Mouse (Mus musculus) right cerebral cortex, postnatal 36 days (tissue): ENCODE results near the gene Erc2.

Source experiments
- DNase-seq, 2 experiments: peaks; one replicate each; pipeline ENCODE4 v3.0.0; 2022; ENCODE audit warnings: low spot score in 2 of 2, mixed read lengths in 1 of 2

Gene Erc2

DNA sequence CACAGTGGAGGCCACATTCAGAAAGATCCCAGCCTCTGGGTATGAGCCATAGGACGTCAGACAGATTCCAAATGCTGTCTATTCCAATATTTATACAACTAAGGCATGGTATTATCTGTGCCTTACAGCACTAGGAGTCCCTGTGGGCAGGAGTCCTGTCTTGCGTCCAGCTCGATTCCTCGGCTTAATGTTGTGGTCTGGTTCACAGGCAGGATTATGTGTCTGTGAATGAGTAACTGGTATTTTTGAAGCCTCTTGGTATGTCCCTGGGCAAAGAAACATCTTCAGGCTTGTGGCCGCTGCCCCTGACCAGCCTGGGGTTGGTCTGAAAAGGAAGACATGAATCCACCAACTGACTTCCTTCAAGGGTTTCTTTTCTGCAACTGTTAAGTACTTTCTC lies 153.1 kb downstream of the Erc2 start:
- DNase-seq, result no peak

DNA sequence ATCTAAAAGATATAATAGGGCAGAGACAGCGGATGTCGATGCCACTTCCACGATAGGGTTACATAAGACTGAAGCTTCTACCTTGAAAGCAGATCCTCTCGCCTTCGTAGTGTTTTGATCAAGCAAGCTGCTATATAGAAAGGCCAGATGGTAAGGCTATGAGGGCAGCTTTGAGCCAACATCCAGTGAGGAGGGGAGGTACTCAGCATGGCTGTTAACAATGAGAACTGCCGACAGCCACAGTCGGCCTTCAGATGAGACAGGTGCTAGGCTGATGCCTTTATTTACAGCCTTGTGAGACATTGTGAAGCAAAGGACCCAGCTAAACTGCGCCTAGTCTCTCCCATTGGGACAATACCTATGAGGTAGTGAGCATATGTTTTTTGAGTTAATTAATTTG lies 156.3 kb downstream of the Erc2 start:
- DNase-seq, result no peak

DNA sequence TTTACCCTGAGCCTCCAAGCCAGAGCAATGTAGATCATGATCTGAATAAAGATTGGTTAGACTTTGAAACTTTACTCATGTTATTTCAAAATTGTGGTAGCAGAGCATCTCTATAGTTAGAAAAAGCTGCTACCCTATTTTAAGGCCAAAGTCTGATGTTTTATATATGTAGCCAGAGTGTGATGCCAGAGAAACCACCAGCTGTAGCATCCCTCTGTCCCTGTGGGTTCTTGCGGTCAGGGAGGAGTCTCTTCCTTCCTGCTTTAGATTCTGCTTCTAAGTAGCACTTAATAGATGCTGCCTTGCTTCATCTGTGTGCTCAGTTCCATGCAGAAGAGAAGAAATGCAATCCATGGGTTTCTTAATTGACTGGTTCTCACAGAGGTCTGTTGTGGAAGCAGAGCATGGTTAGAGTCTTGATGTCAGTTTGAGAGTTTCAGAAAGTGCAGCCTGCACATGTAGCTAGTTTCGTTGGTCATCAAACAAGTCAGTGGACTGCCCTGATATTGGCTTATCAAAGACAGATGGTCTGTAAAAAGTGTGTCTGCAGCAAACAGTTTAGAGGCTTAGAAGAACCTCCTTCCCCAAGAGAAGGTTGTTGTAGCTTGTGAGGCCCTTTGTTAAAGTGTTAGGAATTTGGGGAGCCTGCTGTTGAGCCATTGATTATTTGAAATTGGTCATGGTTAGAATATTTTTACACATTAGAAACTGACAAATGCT lies 156.9 kb downstream of the Erc2 start:
- no peak for DNase-seq

DNA sequence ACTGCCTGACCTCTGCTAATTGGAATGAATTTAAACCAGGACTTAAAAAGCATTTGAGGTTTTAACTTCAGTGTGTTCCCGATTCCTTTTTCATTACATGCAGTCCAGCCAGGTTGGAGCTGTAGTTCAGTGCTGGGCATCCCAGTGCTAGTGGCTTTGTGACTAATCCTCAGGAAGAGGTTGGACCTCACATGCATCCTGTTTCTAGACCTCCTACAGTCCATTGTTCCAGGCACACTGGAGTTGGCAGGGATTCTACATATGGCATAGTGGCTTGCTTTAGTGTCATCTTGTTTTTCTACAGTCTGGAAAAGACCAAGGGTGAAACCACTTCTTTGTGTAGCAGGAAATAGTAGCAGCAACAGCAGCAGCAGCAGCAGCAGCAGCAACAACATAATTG lies 159.0 kb downstream of the Erc2 start:
- DNase-seq, result no peak

DNA sequence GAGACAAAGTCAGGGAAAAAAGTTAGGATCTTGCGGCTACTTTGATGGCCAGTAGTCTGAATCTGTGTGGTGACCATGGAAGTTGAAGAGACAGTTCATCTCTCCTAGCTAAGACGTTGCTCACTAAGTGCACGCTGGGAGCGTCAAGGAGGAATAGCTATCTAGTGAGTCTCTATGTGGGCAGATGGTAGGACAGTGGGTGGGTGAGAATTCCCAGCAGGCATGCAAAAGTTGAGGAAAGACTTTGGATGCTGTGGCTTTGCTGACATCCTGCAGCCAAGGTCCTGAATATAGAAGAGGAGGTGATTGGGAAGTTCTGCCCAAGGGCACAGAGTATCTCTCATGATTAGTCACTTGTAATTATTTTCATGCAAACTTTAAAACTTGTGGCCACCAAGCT lies 162.6 kb downstream of the Erc2 start:
- DNase-seq, result no peak

DNA sequence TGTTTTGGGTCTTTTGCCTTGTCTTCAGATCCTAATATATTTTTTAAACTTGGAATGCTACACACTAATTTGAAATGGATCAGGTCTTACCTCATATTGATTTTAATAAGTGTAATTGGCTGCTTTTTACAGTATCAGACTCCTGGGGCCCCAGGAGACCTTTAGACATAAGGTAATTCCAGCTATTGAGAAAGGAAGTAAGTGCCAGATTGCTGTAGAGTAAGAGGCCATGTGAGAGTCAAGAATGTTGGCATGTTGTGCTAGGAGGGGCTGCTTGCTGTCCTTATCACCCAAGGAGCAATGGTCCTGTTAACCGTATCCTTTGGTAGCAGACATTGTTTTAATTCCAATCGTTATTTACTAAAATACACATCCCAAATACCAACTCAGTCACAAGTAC lies 163.3 kb downstream of the Erc2 start:
- DNase-seq, result no peak

DNA sequence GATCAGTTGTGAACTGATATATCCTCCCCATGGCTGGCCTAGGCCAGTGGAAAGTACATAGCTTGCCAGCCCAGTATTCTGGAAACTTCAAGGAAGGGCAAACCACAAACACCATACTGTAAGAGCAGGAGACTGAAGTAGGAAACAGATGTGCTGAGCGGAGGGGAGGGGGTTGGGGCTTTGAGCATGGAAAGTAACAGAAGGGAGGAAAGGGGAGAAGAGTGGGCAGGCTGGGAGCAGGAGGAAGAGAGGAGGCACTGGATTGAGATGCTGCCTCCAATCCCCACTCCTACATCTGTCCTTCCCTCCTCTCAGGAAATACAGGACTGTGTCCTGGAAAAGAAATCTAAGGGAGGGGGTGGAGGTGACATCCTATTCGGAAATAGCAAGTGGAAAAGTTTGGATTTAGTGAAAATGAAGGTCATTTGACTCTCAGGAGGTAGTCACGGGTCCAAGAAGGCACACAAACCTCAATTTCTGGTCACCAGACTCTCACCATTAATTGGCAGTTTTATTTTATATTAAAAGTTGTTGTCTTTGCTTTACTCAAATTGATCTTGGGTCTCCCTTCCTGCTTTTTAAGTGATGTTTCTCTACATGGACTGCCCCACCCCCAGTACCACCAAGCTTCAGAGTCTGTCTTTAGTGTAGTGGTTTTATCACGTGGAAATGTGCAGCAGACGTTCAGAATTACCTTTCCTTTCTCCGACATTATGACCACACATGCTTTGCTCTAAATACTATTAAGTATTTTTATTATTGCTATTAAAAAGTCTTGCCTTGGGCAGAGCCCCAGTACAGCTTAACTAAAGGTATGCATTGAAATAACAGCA lies 167.1 kb downstream of the Erc2 start:
- no peak for DNase-seq

DNA sequence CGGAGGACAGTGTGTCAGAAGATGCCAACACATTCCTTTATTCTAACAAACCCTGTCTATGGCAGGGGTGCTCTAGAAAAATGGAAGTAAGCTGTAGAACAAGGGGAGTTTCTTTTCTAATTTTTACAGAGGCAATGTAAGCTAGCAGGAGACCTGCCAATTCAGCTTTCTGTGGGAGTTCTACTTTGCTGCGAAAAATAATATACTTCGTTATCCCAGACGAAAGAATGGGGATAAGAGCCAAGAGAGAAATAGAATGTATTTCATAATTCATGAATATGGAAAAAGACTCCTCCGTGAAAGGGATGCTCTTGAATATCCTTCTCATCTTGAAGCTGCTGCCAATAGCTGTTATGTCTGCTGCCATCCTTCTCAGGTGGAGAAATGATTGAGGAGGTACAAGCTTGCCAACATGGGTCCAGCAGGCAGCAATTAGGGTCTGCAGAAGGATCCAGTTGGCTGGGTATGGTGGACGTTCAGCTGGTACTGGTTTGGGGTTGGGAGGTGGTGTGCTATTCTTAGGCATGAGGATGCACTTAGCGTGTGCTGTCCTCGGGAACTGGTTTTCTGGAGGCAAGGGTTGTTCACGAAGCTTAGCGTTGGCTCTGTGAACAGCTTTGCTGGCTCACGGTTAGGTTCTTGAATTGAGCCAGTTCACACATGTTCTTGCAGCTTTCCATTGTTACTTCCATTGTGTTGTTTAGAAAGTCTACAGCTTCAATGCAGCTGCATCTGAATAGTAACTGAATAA lies 176.1 kb downstream of the Erc2 start:
- peak; percentile 43 to 50 for DNase-seq

DNA sequence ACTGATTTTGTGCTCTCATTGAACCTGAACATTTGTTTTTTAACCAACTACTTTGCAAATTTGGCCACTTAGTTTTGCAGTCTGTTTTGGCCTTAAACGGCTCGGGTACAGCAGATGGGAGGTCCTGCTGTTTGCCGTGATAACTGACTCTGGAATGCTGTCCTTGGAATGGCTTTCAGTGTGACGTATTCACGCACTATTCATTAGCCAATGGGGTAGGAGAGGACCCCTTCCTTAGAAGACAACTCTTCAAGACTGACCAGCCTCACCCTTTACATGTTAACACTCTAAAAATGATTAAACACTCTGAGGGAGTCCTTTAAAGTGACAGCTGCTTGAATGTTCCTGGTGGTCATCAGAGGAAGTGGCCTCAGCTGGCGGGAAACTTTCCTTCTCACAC lies 178.5 kb downstream of the Erc2 start:
- DNase-seq, result no peak

DNA sequence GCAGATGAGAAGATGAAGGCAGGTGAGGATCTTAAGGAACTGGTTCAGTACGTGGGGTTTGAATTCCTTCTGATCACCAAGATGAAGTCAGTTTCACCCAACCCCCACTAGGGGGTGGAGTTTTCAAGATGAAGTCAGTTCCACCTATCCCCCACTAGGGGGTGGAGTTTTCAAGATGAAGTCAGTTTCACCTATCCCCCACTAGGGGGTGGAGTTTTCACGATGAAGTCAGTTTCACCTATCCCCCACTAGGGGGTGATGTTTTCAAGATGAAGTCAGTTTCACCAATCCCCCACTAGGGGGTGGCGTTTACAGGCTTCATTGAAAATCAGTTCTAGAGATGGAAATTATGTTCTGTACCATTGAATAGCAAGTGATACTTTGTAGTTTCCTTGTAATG lies 181.7 kb downstream of the Erc2 start:
- no peak for DNase-seq

DNA sequence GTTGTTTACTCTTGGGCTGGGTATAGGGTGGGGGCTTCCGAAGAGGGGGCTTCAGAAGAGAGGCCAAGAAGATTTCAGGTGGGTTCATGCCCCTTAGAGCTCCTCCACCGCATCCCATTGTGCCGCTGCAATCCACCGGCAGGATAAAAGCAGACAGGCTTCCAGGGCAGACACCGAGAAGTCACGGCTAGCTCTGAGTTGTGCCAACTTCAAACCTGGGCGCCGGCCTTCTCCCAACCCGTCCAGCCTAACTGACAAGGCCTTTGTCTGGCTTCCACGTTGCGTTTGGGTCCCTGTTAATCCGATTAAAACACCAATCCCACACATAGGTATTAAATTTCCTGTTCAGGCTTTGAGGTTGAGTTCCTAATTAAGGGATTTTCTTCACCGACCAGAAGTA lies 182.8 kb downstream of the Erc2 start:
- no peak for DNase-seq

DNA sequence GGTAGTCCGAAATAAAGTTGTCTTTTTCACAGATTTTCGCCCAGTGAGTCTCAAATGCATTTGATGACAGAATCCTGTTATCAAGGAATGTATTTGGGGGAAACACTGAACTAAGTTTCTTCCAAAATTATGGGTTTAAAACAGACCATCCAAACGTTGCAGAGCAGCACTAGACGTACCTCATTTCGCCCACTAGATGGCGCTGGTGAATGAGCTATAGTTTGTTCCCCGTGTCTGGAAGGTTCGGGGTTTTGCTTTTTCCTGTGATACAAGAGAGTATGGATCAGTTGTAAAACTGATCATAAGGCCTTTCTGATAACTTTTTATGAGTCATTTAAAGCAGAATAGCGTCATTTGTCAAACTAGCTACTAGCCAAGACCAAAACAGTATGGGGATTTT lies 185.9 kb downstream of the Erc2 start:
- DNase-seq, result peak in 1 of 2 experiments; percentile 48

DNA sequence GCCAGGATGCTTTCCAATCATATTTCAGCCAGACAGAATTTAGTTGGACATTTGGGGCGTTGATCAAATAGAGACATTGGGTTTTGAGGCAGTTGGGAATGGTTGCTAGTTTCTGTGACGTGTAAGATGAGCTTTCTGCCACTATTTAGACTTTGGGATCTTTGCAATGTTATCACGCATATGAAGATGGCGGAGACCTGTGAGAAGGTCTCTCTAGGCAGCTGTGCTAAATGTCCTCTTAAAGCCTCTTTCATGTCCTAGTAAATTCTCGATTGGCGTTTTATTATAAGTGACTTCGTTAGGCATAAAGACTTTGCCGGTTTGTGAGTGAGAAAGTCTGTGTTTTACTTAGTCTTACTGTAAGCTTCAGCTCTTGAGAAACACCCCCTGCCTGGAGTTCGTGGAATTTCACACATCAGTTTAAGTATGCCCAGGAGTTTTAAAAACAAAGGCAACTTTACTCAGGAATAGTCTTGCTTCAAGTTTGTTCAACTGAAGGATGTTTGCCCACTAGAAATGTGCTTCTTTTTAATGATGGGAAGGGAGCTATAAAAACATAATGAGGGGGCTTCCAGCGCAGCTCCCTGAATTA lies 186.4 kb downstream of the Erc2 start:
- no peak for DNase-seq

DNA sequence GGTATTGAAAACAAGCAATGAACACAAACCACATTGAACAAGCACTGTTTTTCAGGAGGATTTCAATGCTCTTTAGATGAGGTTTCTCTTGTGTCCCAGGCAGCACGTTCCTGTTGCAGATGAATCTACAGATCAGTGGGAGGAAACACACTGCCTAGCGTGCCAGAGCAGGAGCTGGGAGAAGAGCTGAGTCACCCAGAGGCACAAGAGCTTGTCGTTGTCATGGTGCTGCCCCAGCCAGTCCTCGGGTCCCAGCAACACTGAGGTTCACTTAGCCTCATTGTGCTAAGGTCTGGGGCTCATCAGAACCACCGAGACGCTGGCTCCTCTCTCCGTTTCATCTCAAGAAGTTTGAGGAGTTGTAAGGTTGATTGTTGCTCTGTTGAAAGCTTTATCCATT lies 188.6 kb downstream of the Erc2 start:
- peak; percentile 52 to 67 for DNase-seq

DNA sequence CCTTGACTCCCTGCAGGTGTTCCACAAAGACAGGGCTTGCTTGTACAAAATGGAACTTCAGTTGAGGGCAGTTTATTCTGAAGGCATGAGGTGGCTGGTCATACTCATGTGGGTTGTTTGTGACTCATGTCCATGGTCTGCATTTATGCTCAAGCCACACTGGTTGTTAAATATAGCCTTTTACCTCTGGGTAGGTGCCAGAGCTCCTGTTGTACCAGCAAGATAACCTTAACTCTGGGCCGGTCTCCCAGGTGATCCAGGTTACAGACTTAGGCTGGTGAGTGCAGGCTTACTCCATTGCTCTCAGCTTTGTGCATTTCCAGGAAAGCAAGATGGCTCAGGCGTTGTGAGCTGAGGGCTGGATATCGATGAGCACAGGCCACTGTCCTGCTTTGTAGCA lies 189.4 kb downstream of the Erc2 start:
- no peak for DNase-seq

DNA sequence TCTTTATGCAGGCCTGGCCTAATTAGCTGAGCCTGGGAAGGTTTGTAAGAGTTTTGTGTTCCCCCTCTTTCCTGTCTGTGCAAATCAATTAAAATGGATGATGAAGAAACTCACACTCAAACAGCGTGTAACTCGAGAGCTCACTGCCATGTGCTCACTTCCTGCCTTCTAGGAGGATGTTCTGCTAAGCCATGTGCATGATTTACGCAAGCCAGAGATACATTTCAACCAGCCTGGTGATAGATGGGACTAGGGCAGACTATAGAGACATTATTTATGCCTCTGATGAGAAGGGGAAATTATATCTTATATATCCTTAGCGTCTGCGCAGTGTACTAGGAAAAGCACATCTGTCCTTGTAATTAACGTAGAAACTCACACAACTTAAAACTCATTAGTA lies 193.5 kb downstream of the Erc2 start:
- no peak for DNase-seq

DNA sequence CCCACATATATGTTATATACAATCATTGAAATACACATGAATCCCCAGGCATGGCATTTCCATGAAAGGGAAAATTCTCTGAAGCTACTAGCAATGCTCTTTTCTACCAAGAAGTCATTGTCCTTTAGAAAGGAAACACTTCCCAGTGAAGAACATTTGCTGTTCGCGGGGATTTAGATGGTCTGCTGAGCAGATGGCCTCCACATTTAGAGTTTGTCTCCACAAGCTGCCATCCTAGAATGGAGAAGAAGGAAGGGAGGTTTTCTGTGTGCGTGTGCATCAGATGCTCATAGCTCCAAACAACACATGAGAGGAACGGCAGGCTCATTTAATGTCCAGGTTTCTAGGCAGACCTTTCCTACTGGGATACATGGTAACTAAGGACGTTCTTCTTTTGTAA lies 196.8 kb downstream of the Erc2 start:
- no peak for DNase-seq

DNA sequence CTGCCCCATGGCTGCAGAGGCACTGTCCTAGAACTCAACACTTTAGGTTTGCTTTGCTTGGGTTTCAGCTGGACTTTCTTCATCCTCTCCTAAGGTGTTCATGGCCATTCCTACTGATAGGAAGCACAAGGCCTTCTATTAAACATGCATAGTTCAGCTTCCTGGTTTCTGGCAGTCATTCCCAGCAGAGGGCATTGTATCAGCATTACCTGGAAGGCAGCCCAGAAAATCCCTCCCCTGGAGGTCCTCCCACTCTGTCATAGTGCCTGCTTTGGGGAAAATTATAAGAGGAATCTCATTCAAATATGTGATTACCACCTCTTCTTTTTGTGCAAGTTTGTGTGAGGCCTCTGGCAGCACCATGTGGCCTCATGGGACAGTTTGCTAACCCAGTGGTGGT lies 199.6 kb downstream of the Erc2 start:
- no peak for DNase-seq

DNA sequence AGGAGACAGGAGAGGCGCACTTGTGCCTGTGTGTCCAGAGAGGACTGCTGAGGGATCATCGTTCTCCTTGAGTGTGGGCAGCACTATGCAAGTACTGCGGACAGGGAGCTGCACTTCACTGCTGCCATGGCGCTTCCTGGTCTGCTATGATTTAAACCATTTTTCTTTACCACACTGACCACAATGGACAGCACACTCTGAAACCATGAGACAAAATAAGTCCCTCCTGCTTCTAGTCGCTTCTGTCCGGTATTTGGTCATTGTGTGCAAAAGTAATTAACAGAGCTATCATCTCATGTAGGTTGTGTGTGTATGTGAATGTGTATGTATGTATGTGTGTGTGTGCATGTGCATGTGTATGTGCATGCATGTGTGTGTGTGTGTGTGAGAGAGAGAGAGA lies 200.3 kb downstream of the Erc2 start:
- DNase-seq, result no peak

DNA sequence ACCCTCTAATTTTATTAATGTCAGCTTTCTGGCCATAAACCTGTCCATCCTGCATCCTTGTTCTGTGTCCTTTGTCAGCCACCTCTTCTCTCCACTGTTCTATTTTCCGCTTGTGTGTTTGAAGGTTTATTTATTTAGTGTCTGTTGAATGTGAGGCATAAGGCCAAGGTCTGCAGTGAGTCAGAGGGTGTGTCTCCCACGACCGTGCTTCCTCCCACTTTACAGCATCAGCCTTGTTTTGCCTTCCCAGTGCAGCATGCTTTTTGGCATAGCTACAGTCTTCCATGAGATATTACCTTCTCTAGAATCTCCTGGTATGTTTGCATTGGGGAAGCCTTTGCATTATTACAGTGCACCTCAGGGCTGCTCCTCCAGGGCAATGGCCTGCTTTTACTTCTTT lies 200.8 kb downstream of the Erc2 start:
- no peak for DNase-seq

DNA sequence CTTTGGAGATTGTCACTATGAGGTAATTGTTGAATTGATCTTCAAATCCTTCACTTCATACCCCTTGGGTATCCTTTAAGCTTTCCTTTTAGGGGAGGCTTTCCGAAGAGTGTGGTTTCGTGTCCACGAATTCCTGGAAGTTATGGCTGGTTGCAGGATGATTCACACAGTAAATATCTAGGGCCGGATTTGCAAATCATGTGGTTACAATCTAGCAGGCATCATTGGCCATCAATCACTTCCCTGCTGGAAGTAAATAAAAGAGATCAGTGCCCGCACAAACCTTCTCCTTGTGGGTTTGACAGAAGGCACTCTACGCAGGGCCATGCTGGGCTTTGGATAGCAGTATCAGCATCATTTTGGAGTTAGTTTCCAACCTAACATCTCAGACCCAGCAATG lies 201.7 kb downstream of the Erc2 start:
- no peak for DNase-seq

DNA sequence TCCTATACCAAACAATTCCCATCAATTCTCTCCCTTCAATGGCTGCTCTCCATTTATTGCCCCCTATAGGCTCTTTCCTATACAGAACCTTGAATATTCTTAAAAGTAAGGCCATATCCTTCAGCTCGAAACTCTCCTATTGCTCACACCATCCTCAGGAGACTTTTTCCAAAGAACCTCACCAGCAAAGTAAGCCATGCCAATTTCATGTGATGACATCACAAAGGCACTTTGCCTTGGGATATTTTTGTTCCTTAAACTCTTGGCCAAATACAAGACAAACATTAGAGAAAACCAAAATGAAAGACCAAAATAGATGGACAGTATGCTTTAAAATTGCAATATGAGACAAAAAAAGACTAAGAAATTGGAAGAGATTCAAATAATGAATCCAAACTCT lies 204.6 kb downstream of the Erc2 start:
- no peak for DNase-seq
